Comparison of ENCODE assay signal across 8 mouse cellular contexts in genomic region chr6:125603234-125603633, GRCm38 (mm10). TPM values are rescaled to one million over a fixed set of nuclear protein-coding genes. Genes with fewer than 3 reads are reported as not detected.
DNase-seq lines count a peak whose midpoint lies in the region; ATAC-seq lines count a peak whose summit lies in the region.

No protein-coding gene starts in this region.

- 0 out of 2 replicates have a peak overlapping the region, but pooled peaks have one; percentile 6 for H3K27ac ChIP-seq in forebrain, embryonic 10.5 days
- no peak overlapping the region for H3K27ac ChIP-seq in heart, embryonic 15.5 days
- H3K27ac ChIP-seq in liver, embryonic 11.5 days (ENCODE audit: low read depth, low read length) = no peak overlapping the region

- peaks cover 32% of the 10 kb centered on the region for H3K27me3 ChIP-seq in forebrain, embryonic 10.5 days (ENCODE audit: poor library complexity, severe bottlenecking)
- peaks cover 26% of the 10 kb centered on the region for H3K27me3 ChIP-seq in heart, embryonic 15.5 days
- H3K27me3 ChIP-seq in liver, embryonic 11.5 days (replicated peaks; ENCODE audit: control insufficient read depth, insufficient read depth, low read length) = no peaks in the 10 kb centered on the region

- H3K4me2 ChIP-seq in heart, embryonic 15.5 days = peak overlapping the region; percentile 39
- H3K4me2 ChIP-seq in liver, embryonic 11.5 days = peak overlapping the region; percentile 48

- WGBS in forebrain, embryonic 10.5 days = 5% methylated on average over 18 of the region's 18 CpGs
- WGBS in heart, embryonic 15.5 days = 6% methylated on average over 18 of the region's 18 CpGs
- 5% methylated on average over 18 of the region's 18 CpGs for WGBS in liver, embryonic 11.5 days

- peaks cover 17% of the 10 kb centered on the region for H3K4me1 ChIP-seq in forebrain, embryonic 10.5 days
- H3K4me1 ChIP-seq in heart, embryonic 15.5 days (replicated peaks) = peaks cover 5% of the 10 kb centered on the region
- no peaks in the 10 kb centered on the region; the same call in 1 of the 2 replicates for H3K4me1 ChIP-seq in liver, embryonic 11.5 days (replicated peaks; ENCODE audit: control insufficient read depth, insufficient read depth, low read length)

- H3K36me3 ChIP-seq in forebrain, embryonic 10.5 days (replicated peaks) = no peaks in the 10 kb centered on the region
- no peaks in the 10 kb centered on the region for H3K36me3 ChIP-seq in heart, embryonic 15.5 days
- H3K36me3 ChIP-seq in liver, embryonic 11.5 days (ENCODE audit: control insufficient read depth, insufficient read depth, low read length) = no peaks in the 10 kb centered on the region

- peak overlapping the region; percentile 25 for H3K4me3 ChIP-seq in forebrain, embryonic 10.5 days
- 0 out of 2 replicates have a peak overlapping the region, but pooled peaks have one; percentile 16 for H3K4me3 ChIP-seq in heart, embryonic 15.5 days
- no peak overlapping the region for H3K4me3 ChIP-seq in liver, embryonic 11.5 days (ENCODE audit: low read depth, low read length)

- H3K9me3 ChIP-seq in forebrain, embryonic 10.5 days = no peaks in the 10 kb centered on the region
- H3K9me3 ChIP-seq in heart, embryonic 15.5 days (replicated peaks) = no peaks in the 10 kb centered on the region
- no peaks in the 10 kb centered on the region for H3K9me3 ChIP-seq in liver, embryonic 11.5 days (ENCODE audit: control insufficient read depth, low read length)

- H3K9ac ChIP-seq in heart, embryonic 15.5 days = no peak overlapping the region
- H3K9ac ChIP-seq in liver, embryonic 11.5 days (ENCODE audit: low read depth, low read length) = no peak overlapping the region

- ATAC-seq in heart, embryonic 15.5 days (replicated peaks; ENCODE audit: insufficient number of reproducible peaks, insufficient read depth, low FRiP score, low read depth) = peak; percentile 61
- ATAC-seq in liver, embryonic 11.5 days (replicated peaks; ENCODE audit: low FRiP score) = peak; percentile 59
- ATAC-seq in monocyte, adult 5-6 weeks (replicated peaks; ENCODE audit: insufficient number of reproducible peaks, low FRiP score, low TSS enrichment, poor library complexity, severe bottlenecking) = peak; percentile 57

- DNase-seq in B cell, adult 2 months = peak; percentile 76 to 78
- peak; percentile 78 for DNase-seq in brain, adult 2 months (ENCODE audit: low read depth, low spot score)
- DNase-seq in forebrain, embryonic 10.5 days (ENCODE audit: extremely low spot score, low spot score) = peak; percentile 89
- peak; percentile 93 for DNase-seq in kidney, postnatal 10 days
- peak; percentile 82 for DNase-seq in liver, embryonic 11.5 days (ENCODE audit: low spot score)
- peak; percentile 50 to 61 for DNase-seq in spleen, postnatal 36 days (ENCODE audit: low spot score in 2 of 2)

RNA-seq across cellular contexts. Expression of gene Vwf, which starts 56.7 kb away (rescaled TPM):
- polyA plus RNA-seq in forebrain, embryonic 10.5 days (2016; fragmentation: Nextera tagmentation; extraction: Ambion mirVana) = 4.1 and 5.9 TPM in 2 replicates
- 21.9 and 24.5 TPM in 2 replicates for polyA plus RNA-seq in heart, embryonic 15.5 days (2015; fragmentation: Nextera tagmentation; extraction: Ambion mirVana)
- 25.3 and 32.4 TPM in 2 replicates for polyA plus RNA-seq in liver, embryonic 11.5 days (2014; fragmentation: Nextera tagmentation; extraction: Ambion mirVana)
- total RNA-seq in monocyte, adult 5-6 weeks (2017) = 6.4 to 37.1 TPM (median 9.9 TPM) in 3 replicates
